Mouse (Mus musculus): ENCODE results near the gene Hist1h4i. TPM values are rescaled to one million over a fixed set of nuclear protein-coding genes. Genes with fewer than 3 reads are reported as not detected.
A peak's percentile ranks its signal among the peaks of the same experiment; 100 is the strongest.
"Not testable (repeated sequence)": the region's sequence is repeated elsewhere in the genome, so short reads cannot be mapped to it uniquely, and the experiment has no call there.

Hist1h4i gene
- polyA plus RNA-seq (2014; fragmentation: Nextera tagmentation; extraction: Ambion mirVana), result 14.0 and 18.0 TPM in 2 replicates

DNA sequence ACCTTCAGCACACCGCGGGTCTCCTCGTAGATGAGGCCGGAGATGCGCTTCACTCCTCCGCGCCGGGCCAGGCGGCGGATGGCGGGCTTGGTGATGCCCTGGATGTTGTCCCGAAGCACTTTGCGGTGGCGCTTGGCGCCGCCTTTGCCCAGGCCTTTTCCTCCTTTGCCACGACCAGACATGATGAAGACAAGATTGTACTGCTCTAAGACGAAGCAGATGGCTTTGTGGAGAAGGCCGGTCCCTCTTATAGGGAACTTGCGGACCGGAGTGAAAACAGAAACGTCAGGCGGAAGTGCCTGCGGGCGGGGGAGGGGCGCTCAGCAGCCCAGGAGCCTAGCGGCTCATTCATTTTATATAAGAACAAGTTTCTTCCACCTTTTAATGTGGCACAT lies at the start of gene Hist1h4i:
Gene Hist1h4i, minus strand, starts transcription at position 221 of the 395 bp plus-strand sequence.
- Histone ChIP-seq H3K9ac (ENCODE audit: low read length) (peak within 1 kb of the TSS; percentile 65), H3K27ac (ENCODE audit: low read depth, low read length) (peak within 1 kb of the TSS; percentile 86), H3K4me2 (ENCODE audit: low read length) (peak within 1 kb of the TSS; percentile 72), H3K4me1 (ENCODE audit: control insufficient read depth, insufficient read depth, low read length) (peaks cover 24% of the 10 kb centered on the region), H3K4me3 (ENCODE audit: low read depth, low read length) (peak within 1 kb of the TSS; percentile 38)
- H3K27me3 ChIP-seq (replicated peaks; ENCODE audit: control insufficient read depth, insufficient read depth, low read length); H3K9me3 ChIP-seq (replicated peaks; ENCODE audit: control insufficient read depth, low read length); H3K36me3 ChIP-seq (ENCODE audit: control insufficient read depth, insufficient read depth, low read length): not testable (repeated sequence)
- peak; percentile 97 for DNase-seq (ENCODE audit: low spot score)
- 0% methylated on average over 24 of the region's 27 CpGs for WGBS
- peak; percentile 59 for ATAC-seq

GRCm38 (mm10) chr13:22084140-22084539 lies 43.0 kb upstream of the Hist1h4i start, which contains the start of gene Vmn1r188:
Gene Vmn1r188, plus strand, starts transcription at chr13:22084440.
- H3K4me3 ChIP-seq (ENCODE audit: low read depth, low read length); H3K9ac ChIP-seq (ENCODE audit: low read length); H3K4me2 ChIP-seq (ENCODE audit: low read length); H3K27ac ChIP-seq (ENCODE audit: low read depth, low read length); H3K36me3 ChIP-seq (ENCODE audit: control insufficient read depth, insufficient read depth, low read length); H3K27me3 ChIP-seq (replicated peaks; ENCODE audit: control insufficient read depth, insufficient read depth, low read length); H3K4me1 ChIP-seq (ENCODE audit: control insufficient read depth, insufficient read depth, low read length); DNase-seq (ENCODE audit: low spot score); ATAC-seq; H3K9me3 ChIP-seq (replicated peaks; ENCODE audit: control insufficient read depth, low read length): not testable (repeated sequence)
- WGBS, result 86% methylated on average over 1 of the region's 1 CpGs

DNA sequence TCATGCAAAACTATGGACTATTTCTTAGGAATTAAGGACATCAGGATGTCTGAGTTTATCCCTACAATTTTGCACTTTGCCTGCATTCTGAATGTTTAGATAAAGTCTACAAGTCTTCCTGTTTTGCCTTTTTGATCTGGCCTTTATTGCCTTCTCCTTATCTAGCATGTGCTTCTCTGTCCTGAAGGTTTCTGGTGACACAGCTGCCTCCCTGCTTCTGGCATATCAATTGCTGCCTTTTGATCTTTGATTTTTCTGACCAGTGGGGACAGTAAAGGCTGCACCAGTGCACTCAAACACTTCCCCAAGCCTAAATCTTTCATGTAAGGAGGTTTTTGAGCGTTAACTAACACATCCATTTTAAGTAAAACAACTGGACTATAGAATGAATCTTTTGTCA lies 22.3 kb upstream of the Hist1h4i start:
- Histone ChIP-seq H3K4me3 (ENCODE audit: low read depth, low read length) (no peak overlapping the region), H3K27me3 (replicated peaks; ENCODE audit: control insufficient read depth, insufficient read depth, low read length) (no peaks in the 10 kb centered on the region), H3K27ac (ENCODE audit: low read depth, low read length) (no peak overlapping the region), H3K36me3 (ENCODE audit: control insufficient read depth, insufficient read depth, low read length) (no peaks in the 10 kb centered on the region), H3K9ac (ENCODE audit: low read length) (no peak overlapping the region), H3K9me3 (replicated peaks; ENCODE audit: control insufficient read depth, low read length) (no peaks in the 10 kb centered on the region), H3K4me1 (ENCODE audit: control insufficient read depth, insufficient read depth, low read length) (no peaks in the 10 kb centered on the region), H3K4me2 (ENCODE audit: low read length) (no peak overlapping the region)
- ATAC-seq (no peak), DNase-seq (ENCODE audit: low spot score) (no peak)
- WGBS, result 72% methylated on average over 1 of the region's 1 CpGs

- 69% methylated on average over 1 of the region's 1 CpGs for WGBS
Observed at GRCm38 (mm10) chr13:22061422-22061821, 20.3 kb upstream of the Hist1h4i start.

GRCm38 (mm10) chr13:22053754-22054153 lies 12.6 kb upstream of the Hist1h4i start:
- H3K27me3 ChIP-seq (replicated peaks; ENCODE audit: control insufficient read depth, insufficient read depth, low read length), result no peaks in the 10 kb centered on the region
- H3K27ac ChIP-seq (ENCODE audit: low read depth, low read length), result no peak overlapping the region
- peaks cover 3% of the 10 kb centered on the region; the same call in 1 of the 2 replicates for H3K4me1 ChIP-seq (ENCODE audit: control insufficient read depth, insufficient read depth, low read length)
- no peak overlapping the region for H3K4me3 ChIP-seq (ENCODE audit: low read depth, low read length)
- H3K4me2 ChIP-seq (ENCODE audit: low read length), result no peak overlapping the region
- ATAC-seq, result no peak
- no peak for DNase-seq (ENCODE audit: low spot score)
- H3K9ac ChIP-seq (ENCODE audit: low read length), result no peak overlapping the region
- no peaks in the 10 kb centered on the region for H3K9me3 ChIP-seq (replicated peaks; ENCODE audit: control insufficient read depth, low read length)
- H3K36me3 ChIP-seq (ENCODE audit: control insufficient read depth, insufficient read depth, low read length), result no peaks in the 10 kb centered on the region
- WGBS, result 93% methylated on average over 1 of the region's 1 CpGs

More at GRCm38 (mm10) chr13:22061422-22061821, 20.3 kb upstream of the Hist1h4i start:
- Histone ChIP-seq H3K4me1 (ENCODE audit: control insufficient read depth, insufficient read depth, low read length) (no peaks in the 10 kb centered on the region), H3K4me2 (ENCODE audit: low read length) (no peak overlapping the region), H3K27me3 (replicated peaks; ENCODE audit: control insufficient read depth, insufficient read depth, low read length) (no peaks in the 10 kb centered on the region), H3K9me3 (replicated peaks; ENCODE audit: control insufficient read depth, low read length) (no peaks in the 10 kb centered on the region), H3K4me3 (ENCODE audit: low read depth, low read length) (no peak overlapping the region), H3K36me3 (ENCODE audit: control insufficient read depth, insufficient read depth, low read length) (no peaks in the 10 kb centered on the region), H3K27ac (ENCODE audit: low read depth, low read length) (no peak overlapping the region), H3K9ac (ENCODE audit: low read length) (no peak overlapping the region)
- DNase-seq (ENCODE audit: low spot score) (no peak), ATAC-seq (no peak)

DNA sequence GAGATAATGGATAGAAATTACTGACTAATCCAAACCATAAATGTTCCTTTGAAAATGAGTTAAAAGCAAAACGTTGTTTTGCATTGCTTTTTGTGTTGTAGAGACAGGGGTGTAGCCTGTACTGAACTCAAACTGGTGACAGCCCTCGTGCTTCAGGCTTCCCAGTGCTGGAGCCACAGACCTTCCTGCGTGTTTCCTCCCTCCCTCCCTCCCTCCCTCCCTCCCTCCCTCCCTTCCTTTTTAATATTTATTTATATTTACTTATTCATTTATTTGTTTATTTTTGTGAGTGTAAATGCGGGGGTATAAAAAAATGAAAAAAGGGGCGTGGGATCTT lies 10.3 kb upstream of the Hist1h4i start:
- Histone ChIP-seq H3K9ac (ENCODE audit: low read length) (peak overlapping the region; percentile 62), H3K27ac (ENCODE audit: low read depth, low read length) (peak overlapping the region; percentile 76; the same call in 1 of the 2 replicates), H3K4me2 (ENCODE audit: low read length) (peak overlapping the region; percentile 58), H3K27me3 (replicated peaks; ENCODE audit: control insufficient read depth, insufficient read depth, low read length) (no peaks in the 10 kb centered on the region), H3K9me3 (replicated peaks; ENCODE audit: control insufficient read depth, low read length) (no peaks in the 10 kb centered on the region), H3K36me3 (ENCODE audit: control insufficient read depth, insufficient read depth, low read length) (no peaks in the 10 kb centered on the region), H3K4me3 (ENCODE audit: low read depth, low read length) (peak overlapping the region; percentile 39), H3K4me1 (ENCODE audit: control insufficient read depth, insufficient read depth, low read length) (peaks cover 3% of the 10 kb centered on the region; the same call in 1 of the 2 replicates)
- ATAC-seq (peak; percentile 37), DNase-seq (ENCODE audit: low spot score) (no peak)
- 18% methylated on average over 5 of the region's 5 CpGs for WGBS

DNA sequence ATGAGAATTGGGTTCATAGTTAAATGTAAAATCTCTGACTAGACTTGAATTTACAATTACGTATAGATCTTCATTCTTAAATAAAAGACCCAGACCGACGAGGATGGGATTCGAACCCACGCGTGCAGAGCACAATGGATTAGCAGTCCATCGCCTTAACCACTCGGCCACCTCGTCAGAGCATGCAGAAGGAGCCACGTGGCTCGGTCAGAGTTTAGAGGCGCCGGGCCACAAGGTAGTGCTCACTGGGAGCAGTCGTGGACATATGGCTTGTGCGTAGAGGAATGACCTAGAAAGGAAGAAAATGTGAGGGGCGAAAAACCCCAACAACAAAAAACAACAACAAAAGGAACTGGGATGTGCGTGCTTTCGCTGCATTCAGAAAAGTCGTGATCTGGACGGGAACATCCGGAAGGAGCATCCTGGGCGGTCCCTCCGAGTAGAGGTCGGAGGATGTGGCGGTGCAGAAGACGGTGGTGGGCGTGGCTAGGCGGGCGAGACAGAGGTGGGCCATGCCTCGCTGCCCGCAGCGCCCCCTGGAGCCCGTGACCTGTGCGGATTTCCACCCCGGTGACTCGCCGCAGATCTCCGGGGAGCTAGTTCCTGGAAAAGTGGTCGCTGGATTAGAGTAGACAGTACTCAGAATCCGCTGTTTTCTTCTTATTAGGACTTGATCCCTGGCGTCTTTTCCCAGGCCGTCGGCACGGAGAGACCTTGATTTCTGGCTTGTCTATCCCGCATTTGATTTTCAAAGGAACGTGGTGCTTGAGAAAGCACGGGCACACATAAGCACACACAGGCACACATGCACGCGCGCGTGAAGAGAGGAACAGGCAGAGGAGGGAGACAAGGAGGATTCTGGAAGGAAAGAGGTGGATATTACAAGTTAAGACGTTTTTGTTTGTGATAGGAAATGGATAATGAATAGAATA lies 9.7 kb upstream of the Hist1h4i start:
- DNase-seq (ENCODE audit: low spot score), result peak; percentile 93
- under 1% methylated on average over 51 of the region's 52 CpGs for WGBS
- H3K36me3 ChIP-seq (ENCODE audit: control insufficient read depth, insufficient read depth, low read length), result no peaks in the 10 kb centered on the region
- no peaks in the 10 kb centered on the region for H3K27me3 ChIP-seq (replicated peaks; ENCODE audit: control insufficient read depth, insufficient read depth, low read length)
- peak overlapping the region; percentile 76 for H3K27ac ChIP-seq (ENCODE audit: low read depth, low read length)
- peak; percentile 95 for ATAC-seq
- H3K4me3 ChIP-seq (ENCODE audit: low read depth, low read length), result peak overlapping the region; percentile 39
- H3K9me3 ChIP-seq (replicated peaks; ENCODE audit: control insufficient read depth, low read length), result no peaks in the 10 kb centered on the region
- H3K4me1 ChIP-seq (ENCODE audit: control insufficient read depth, insufficient read depth, low read length), result peaks cover 3% of the 10 kb centered on the region; the same call in 1 of the 2 replicates
- peak overlapping the region; percentile 62 for H3K9ac ChIP-seq (ENCODE audit: low read length)
- peak overlapping the region; percentile 58 for H3K4me2 ChIP-seq (ENCODE audit: low read length)

DNA sequence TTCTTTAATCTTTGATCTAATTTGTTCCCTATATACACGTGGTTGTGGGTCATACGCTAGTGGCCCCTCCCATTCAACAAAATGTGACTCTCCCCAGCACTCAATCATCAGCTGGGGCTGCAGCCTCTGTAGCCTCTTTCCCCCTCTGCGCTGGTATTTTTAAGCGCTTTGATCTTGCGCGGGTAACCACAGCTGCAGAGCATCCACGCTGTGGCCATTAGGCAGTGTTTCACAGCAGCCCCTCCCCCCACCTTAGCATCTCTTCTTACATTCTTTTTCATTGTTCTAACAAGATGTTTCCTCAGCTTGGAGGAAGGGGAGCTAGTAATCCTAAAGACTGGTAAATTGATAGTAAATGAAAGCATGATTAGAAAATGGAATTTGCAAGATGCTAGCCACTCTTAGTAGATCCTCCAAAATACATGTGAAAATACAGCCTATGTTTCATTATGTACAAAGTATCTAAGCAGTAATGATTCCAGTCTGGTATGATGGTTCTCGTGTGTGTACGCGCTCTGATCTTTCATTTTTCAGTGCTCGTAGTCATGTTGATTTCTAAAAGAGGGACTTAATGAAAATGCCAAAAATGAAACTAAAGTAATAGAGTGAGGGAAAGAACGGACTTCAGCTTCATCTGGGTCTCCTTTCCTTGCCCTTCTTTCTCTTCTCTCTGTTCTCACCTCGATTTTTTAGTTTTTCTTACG lies 8.7 kb upstream of the Hist1h4i start:
- H3K4me1 ChIP-seq (ENCODE audit: control insufficient read depth, insufficient read depth, low read length), result peaks cover 3% of the 10 kb centered on the region; the same call in 1 of the 2 replicates
- WGBS, result 2% methylated on average over 14 of the region's 14 CpGs

More for the DNA sequence above, 8.7 kb upstream of the Hist1h4i start:
- DNase-seq (ENCODE audit: low spot score), result peak; percentile 80
- H3K9ac ChIP-seq (ENCODE audit: low read length), result peak overlapping the region; percentile 62
- H3K9me3 ChIP-seq (replicated peaks; ENCODE audit: control insufficient read depth, low read length), result no peaks in the 10 kb centered on the region
- H3K36me3 ChIP-seq (ENCODE audit: control insufficient read depth, insufficient read depth, low read length), result no peaks in the 10 kb centered on the region
- ATAC-seq, result peak; percentile 35
- peak overlapping the region; percentile 39 for H3K4me3 ChIP-seq (ENCODE audit: low read depth, low read length)
- peak overlapping the region; percentile 58 for H3K4me2 ChIP-seq (ENCODE audit: low read length)
- H3K27ac ChIP-seq (ENCODE audit: low read depth, low read length), result peak overlapping the region; percentile 76; the same call in 1 of the 2 replicates
- no peaks in the 10 kb centered on the region for H3K27me3 ChIP-seq (replicated peaks; ENCODE audit: control insufficient read depth, insufficient read depth, low read length)

Data from forebrain, embryonic 14.5 days (tissue).